In genomic region chr5:130023067-130023766, GRCm38 (mm10) we compare ENCODE assay signal across 8 mouse cellular contexts. TPM values are rescaled to one million over a fixed set of nuclear protein-coding genes. Genes with fewer than 3 reads are reported as not detected.
DNase-seq lines count a peak whose midpoint lies in the region; ATAC-seq and TF ChIP-seq lines count a peak whose summit lies in the region.

No protein-coding gene starts in this region.

- TF ChIP-seq CTCF in E14TG2a.4 (conservative IDR thresholded peaks at IDR 0.05; ENCODE audit: low read length): no peak

- WGBS in heart, embryonic 12.5 days: 39% methylated on average over 12 of the region's 12 CpGs
- WGBS in forebrain, embryonic 15.5 days: 44% methylated on average over 12 of the region's 12 CpGs
- WGBS in liver, embryonic 15.5 days (ENCODE audit: insufficient replicate concordance): 37% methylated on average over 12 of the region's 12 CpGs

- H3K36me3 ChIP-seq in heart, embryonic 12.5 days: no peaks in the 10 kb centered on the region
- peaks cover 12% of the 10 kb centered on the region for H3K36me3 ChIP-seq in E14TG2a.4 (ENCODE audit: insufficient read depth, low read length)
- no peaks in the 10 kb centered on the region for H3K36me3 ChIP-seq in forebrain, embryonic 15.5 days
- H3K36me3 ChIP-seq in liver, embryonic 15.5 days (replicated peaks): peaks cover 6% of the 10 kb centered on the region; the same call in 1 of the 2 replicates

- 0 out of 2 replicates have a peak overlapping the region, but pooled peaks have one; percentile 68 for H3K4me3 ChIP-seq in heart, embryonic 12.5 days
- peak overlapping the region; percentile 99 for H3K4me3 ChIP-seq in E14TG2a.4 (replicated peaks; ENCODE audit: low read length)
- peak overlapping the region; percentile 49 for H3K4me3 ChIP-seq in forebrain, embryonic 15.5 days
- peak overlapping the region; percentile 67 for H3K4me3 ChIP-seq in liver, embryonic 15.5 days (replicated peaks)

- H3K9me3 ChIP-seq in heart, embryonic 12.5 days (replicated peaks): no peaks in the 10 kb centered on the region
- H3K9me3 ChIP-seq in E14TG2a.4 (ENCODE audit: low read length): no peaks in the 10 kb centered on the region
- H3K9me3 ChIP-seq in forebrain, embryonic 15.5 days: no peaks in the 10 kb centered on the region
- no peaks in the 10 kb centered on the region for H3K9me3 ChIP-seq in liver, embryonic 15.5 days (replicated peaks)

- H3K9ac ChIP-seq in heart, embryonic 12.5 days: no peak overlapping the region
- H3K9ac ChIP-seq in forebrain, embryonic 15.5 days (replicated peaks): peak overlapping the region; percentile 54; the same call in 1 of the 2 replicates
- H3K9ac ChIP-seq in liver, embryonic 15.5 days: 0 out of 2 replicates have a peak overlapping the region, but pooled peaks have one; percentile 66

- ATAC-seq in heart, embryonic 12.5 days (ENCODE audit: insufficient number of reproducible peaks, low FRiP score): no peak
- ATAC-seq in forebrain, embryonic 15.5 days (replicated peaks): no peak
- ATAC-seq in liver, embryonic 15.5 days (ENCODE audit: insufficient read depth): no peak

- H3K27ac ChIP-seq in heart, embryonic 12.5 days (ENCODE audit: poor library complexity, severe bottlenecking): no peak overlapping the region
- H3K27ac ChIP-seq in forebrain, embryonic 15.5 days (replicated peaks): no peak overlapping the region
- peak overlapping the region; percentile 42; the same call in 1 of the 2 replicates for H3K27ac ChIP-seq in liver, embryonic 15.5 days (replicated peaks)

- peak overlapping the region; percentile 93 for H3K4me2 ChIP-seq in heart, embryonic 12.5 days
- peak overlapping the region; percentile 76 for H3K4me2 ChIP-seq in forebrain, embryonic 15.5 days (replicated peaks)
- H3K4me2 ChIP-seq in liver, embryonic 15.5 days: peak overlapping the region; percentile 90

- intact Hi-C loops in heart, postnatal 25 days (cut with DNase I): loop anchor here (2.0 to 5.0 kb wide), 2 partner anchors 18 to 119 kb away; partner anchors contain the start of gene Kctd7

- no peak for DNase-seq in heart, postnatal 25 days (ENCODE audit: low spot score)
- no peak for DNase-seq in adrenal gland, postnatal 25 days
- DNase-seq in spleen, postnatal 36 days (ENCODE audit: low spot score in 2 of 2): no peak
- DNase-seq in ovary, adult 18-20 months (ENCODE audit: low spot score): no peak

- H3K27me3 ChIP-seq in heart, embryonic 12.5 days (replicated peaks): peaks cover 10% of the 10 kb centered on the region
- H3K27me3 ChIP-seq in E14TG2a.4 (ENCODE audit: insufficient read depth, low read length): no peaks in the 10 kb centered on the region
- H3K27me3 ChIP-seq in forebrain, embryonic 15.5 days: no peaks in the 10 kb centered on the region
- H3K27me3 ChIP-seq in liver, embryonic 15.5 days: peaks cover 14% of the 10 kb centered on the region

- H3K4me1 ChIP-seq in heart, embryonic 12.5 days (replicated peaks): peaks cover 9% of the 10 kb centered on the region
- peaks cover 53% of the 10 kb centered on the region for H3K4me1 ChIP-seq in E14TG2a.4 (replicated peaks; ENCODE audit: low read depth, low read length)
- H3K4me1 ChIP-seq in forebrain, embryonic 15.5 days: 0 out of 2 replicates have a peak, but pooled peaks cover 7% of the 10 kb centered on the region
- H3K4me1 ChIP-seq in liver, embryonic 15.5 days (replicated peaks): peaks cover 34% of the 10 kb centered on the region

RNA-seq across cellular contexts. Expression of gene Asl, which starts 5.8 kb away (rescaled TPM):
- 15.7 and 19.1 TPM in 2 replicates for polyA plus RNA-seq in heart, embryonic 12.5 days (2016; fragmentation: Nextera tagmentation; extraction: Ambion mirVana)
- total RNA-seq in heart, postnatal 25 days (2021): 1 to 10 TPM; 4.8 to 6.3 TPM
- 23.1 and 29.5 TPM in 2 replicates for polyA plus RNA-seq in forebrain, embryonic 15.5 days (2015; fragmentation: Nextera tagmentation; extraction: Ambion mirVana)
- polyA plus RNA-seq in liver, embryonic 15.5 days (2015; fragmentation: Nextera tagmentation; extraction: Ambion mirVana): 53.1 and 57.8 TPM in 2 replicates
- total RNA-seq in adrenal gland, postnatal 25 days (2021): 116 and 167 TPM in 2 replicates

RNA-seq across cellular contexts. Expression of gene Crcp, which starts 5.9 kb away (rescaled TPM):
- polyA plus RNA-seq in heart, embryonic 12.5 days (2016; fragmentation: Nextera tagmentation; extraction: Ambion mirVana): 21.2 and 22.5 TPM in 2 replicates
- total RNA-seq in heart, postnatal 25 days (2021): 10 to 100 TPM; 10.1 to 11.5 TPM
- 72.9 and 82.8 TPM in 2 replicates for polyA plus RNA-seq in forebrain, embryonic 15.5 days (2015; fragmentation: Nextera tagmentation; extraction: Ambion mirVana)
- polyA plus RNA-seq in liver, embryonic 15.5 days (2015; fragmentation: Nextera tagmentation; extraction: Ambion mirVana): 23.1 and 24.0 TPM in 2 replicates
- total RNA-seq in adrenal gland, postnatal 25 days (2021): 43.9 and 48.0 TPM in 2 replicates

RNA-seq across cellular contexts. Expression of gene Gusb, which starts 20.4 kb away (rescaled TPM):
- 46.8 and 48.1 TPM in 2 replicates for polyA plus RNA-seq in heart, embryonic 12.5 days (2016; fragmentation: Nextera tagmentation; extraction: Ambion mirVana)
- total RNA-seq in heart, postnatal 25 days (2021): 10 to 100 TPM; 12.3 to 13.4 TPM
- 17.6 TPM in 2 replicates for polyA plus RNA-seq in forebrain, embryonic 15.5 days (2015; fragmentation: Nextera tagmentation; extraction: Ambion mirVana)
- polyA plus RNA-seq in liver, embryonic 15.5 days (2015; fragmentation: Nextera tagmentation; extraction: Ambion mirVana): 32.5 and 34.1 TPM in 2 replicates
- total RNA-seq in adrenal gland, postnatal 25 days (2021): 55.0 and 62.3 TPM in 2 replicates

RNA-seq across cellular contexts. Expression of gene Tpst1, which starts 49.9 kb away (rescaled TPM):
- 25.8 and 29.4 TPM in 2 replicates for polyA plus RNA-seq in heart, embryonic 12.5 days (2016; fragmentation: Nextera tagmentation; extraction: Ambion mirVana)
- 10 to 100 TPM; 10.7 to 13.7 TPM for total RNA-seq in heart, postnatal 25 days (2021)
- 57.5 and 57.7 TPM in 2 replicates for polyA plus RNA-seq in forebrain, embryonic 15.5 days (2015; fragmentation: Nextera tagmentation; extraction: Ambion mirVana)
- 22.6 and 23.0 TPM in 2 replicates for polyA plus RNA-seq in liver, embryonic 15.5 days (2015; fragmentation: Nextera tagmentation; extraction: Ambion mirVana)
- 48.5 and 55.1 TPM in 2 replicates for total RNA-seq in adrenal gland, postnatal 25 days (2021)

Comparison
In these comparisons a context has a peak if more than half of its experiments do, and no peak if none do; other contexts are left out.
1. H3K4me3 ChIP-seq: peak in every context shown above with its lines; median percentile 99 in E14TG2a.4; 68 in heart, embryonic 12.5 days; 67 in liver, embryonic 15.5 days; 49 in forebrain, embryonic 15.5 days.